Mouse (Mus musculus) liver, embryonic 14.5 days (tissue): ENCODE results near the gene Cmtm3.
"Not testable (repeated sequence)": the region's sequence is repeated elsewhere in the genome, so short reads cannot be mapped to it uniquely, and the experiment has no call there.

Source experiments
- CTCF ChIP-seq: IDR thresholded peaks from 2 replicates; pipeline ENCODE4 v1.5.1; 2016; ENCODE audit warnings: antibody characterized with exemption, low read depth, control low read depth
- EP300 ChIP-seq: IDR thresholded peaks from 2 replicates; pipeline ENCODE4 v1.6.1; 2016; ENCODE audit warnings: antibody characterized with exemption, low read depth

- TF ChIP-seq CTCF, EP300: not testable (repeated sequence)
These were observed 30.9 kb upstream of the Cmtm3 start for GRCm38 (mm10) chr8:104308341-104308740.
